In the genomic region with DNA sequence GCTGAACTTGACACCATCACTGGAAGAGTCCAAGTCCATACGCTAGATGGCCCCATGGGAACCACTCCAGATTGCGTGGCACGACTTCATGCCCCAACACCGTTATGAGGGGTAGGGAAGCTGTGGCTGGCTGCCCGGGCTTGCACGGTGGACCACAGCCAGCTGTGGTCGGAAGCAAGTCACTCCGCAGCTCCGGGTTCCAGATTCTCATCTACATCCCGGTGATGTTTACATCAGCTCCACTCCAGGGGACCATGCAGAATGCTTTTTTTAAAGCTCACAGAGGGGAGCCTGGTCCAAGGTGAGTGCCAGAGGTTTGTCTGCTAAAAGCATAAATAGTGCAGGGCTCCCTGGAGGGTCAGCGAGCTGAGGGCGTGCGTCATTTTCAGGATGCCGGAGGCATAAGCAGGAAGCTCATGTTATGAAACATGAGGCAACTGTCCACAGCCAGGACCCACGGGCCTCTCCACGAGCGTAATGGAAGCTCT, we compare ENCODE assay signal across 12 mouse cellular contexts. TPM values are rescaled to one million over a fixed set of nuclear protein-coding genes. Genes with fewer than 3 reads are reported as not detected.
DNase-seq lines count a peak whose midpoint lies in the region; ATAC-seq and TF ChIP-seq lines count a peak whose summit lies in the region.
"Had no signal": no experiment of that assay in that cellular context is flagged by ENCODE, and none has a peak within 500 bp of the region (broad histone marks: within the 10 kb centered on the region; RNA-seq: fewer than 3 reads in every experiment).

No protein-coding gene starts in this region.

- ATAC-seq in limb, embryonic 14.5 days (ENCODE audit: low FRiP score, low read depth), result peak; percentile 38; the same call in 1 of the 2 replicates
- no peak for ATAC-seq in stomach, postnatal 0 days (ENCODE audit: low FRiP score, low TSS enrichment)

- H3K27ac ChIP-seq in limb, embryonic 14.5 days (replicated peaks; ENCODE audit: low read depth, low read length), result no peak overlapping the region
- no peak overlapping the region for H3K27ac ChIP-seq in stomach, postnatal 0 days (replicated peaks)
- no peak overlapping the region for H3K27ac ChIP-seq in layer of hippocampus, adult 2 months
- H3K27ac ChIP-seq: midbrain, embryonic 10.5 days; neural tube, embryonic 13.5 days had no signal

- 50% methylated on average over 17 of the region's 17 CpGs for WGBS in limb, embryonic 14.5 days
- whole genome bisulfite sequencing in stomach, postnatal 0 days, result 34% methylated on average over 17 of the region's 17 CpGs

- TF ChIP-seq EP300 in stomach, postnatal 0 days (optimal IDR thresholded peaks at IDR 0.05), result no peak

- H3K4me2 ChIP-seq in limb, embryonic 14.5 days (replicated peaks; ENCODE audit: low read depth, low read length, severe bottlenecking), result no peak overlapping the region
- peak overlapping the region; percentile 20; the same call in 1 of the 2 replicates for H3K4me2 ChIP-seq in stomach, postnatal 0 days (replicated peaks; ENCODE audit: low read depth)
- H3K4me2 ChIP-seq: neural tube, embryonic 13.5 days had no signal

- H3K4me1 ChIP-seq in limb, embryonic 14.5 days (ENCODE audit: control insufficient read depth, insufficient read depth, low read length), result peaks cover 11% of the 10 kb centered on the region
- H3K4me1 ChIP-seq in stomach, postnatal 0 days (replicated peaks; ENCODE audit: control insufficient read depth, insufficient read depth), result peaks cover 5% of the 10 kb centered on the region

- intact Hi-C loops in left cerebral cortex, postnatal 4 days (cut with DNase I), result loop anchor here (10.0 kb wide), 1 partner anchor 300 kb away; no protein-coding TSS in a partner anchor
- intact Hi-C loops in gastrocnemius, postnatal 14 days (cut with DNase I; ENCODE audit: low total_unique reads), result no loop called here

- peak; percentile 59 for DNase-seq in left cerebral cortex, postnatal 4 days
- no peak for DNase-seq in left cerebral cortex, adult 18-20 months (ENCODE audit: low spot score in 2 of 2)
- peak; percentile 30 for DNase-seq in gastrocnemius, postnatal 14 days
- DNase-seq in limb, embryonic 14.5 days (ENCODE audit: low spot score), result peak; percentile 55
- no peak for DNase-seq in stomach, postnatal 0 days (ENCODE audit: low spot score)
- DNase-seq in neural tube, embryonic 10.5 days (ENCODE audit: extremely low spot score, low spot score), result no peak
- DNase-seq in layer of hippocampus, adult 2 months (ENCODE audit: low spot score in 2 of 2), result no peak
- DNase-seq: adrenal gland, postnatal 10 days; cerebellum, adult 2 months; right cerebral cortex, postnatal 4 days had no signal

- H3K27me3 ChIP-seq in limb, embryonic 14.5 days (ENCODE audit: control insufficient read depth, insufficient read depth, low read length), result no peaks in the 10 kb centered on the region
- H3K27me3 ChIP-seq in stomach, postnatal 0 days (ENCODE audit: control insufficient read depth, insufficient read depth, low read length), result no peaks in the 10 kb centered on the region
- H3K27me3 ChIP-seq: neural tube, embryonic 13.5 days had no signal

- H3K4me3 ChIP-seq in limb, embryonic 14.5 days (replicated peaks; ENCODE audit: low read length), result no peak overlapping the region
- H3K4me3 ChIP-seq in stomach, postnatal 0 days (ENCODE audit: low read depth, low read length), result no peak overlapping the region
- no peak overlapping the region for H3K4me3 ChIP-seq in layer of hippocampus, adult 2 months
- H3K4me3 ChIP-seq: midbrain, embryonic 10.5 days; neural tube, embryonic 13.5 days had no signal

- peak; percentile 20; the same call in 1 of the 2 replicates for TF ChIP-seq CTCF in stomach, postnatal 0 days (IDR thresholded peaks at IDR 0.05; ENCODE audit: low read depth)
- no peak for TF ChIP-seq CTCF in layer of hippocampus, adult 2 months (conservative IDR thresholded peaks at IDR 0.05)

- no peaks in the 10 kb centered on the region for H3K9me3 ChIP-seq in limb, embryonic 14.5 days (ENCODE audit: control insufficient read depth, low read length)
- H3K9me3 ChIP-seq in stomach, postnatal 0 days (ENCODE audit: control insufficient read depth, low read length), result no peaks in the 10 kb centered on the region
- H3K9me3 ChIP-seq: midbrain, embryonic 10.5 days; neural tube, embryonic 13.5 days had no signal

- no peak for TF ChIP-seq POLR2A in limb, embryonic 14.5 days (IDR thresholded peaks at IDR 0.05; ENCODE audit: borderline replicate concordance, extremely low read depth, insufficient read depth, insufficient read length)

- H3K9ac ChIP-seq in limb, embryonic 14.5 days (ENCODE audit: low read depth, low read length, severe bottlenecking), result no peak overlapping the region
- H3K9ac ChIP-seq in stomach, postnatal 0 days (ENCODE audit: low read length), result no peak overlapping the region
- H3K9ac ChIP-seq: neural tube, embryonic 13.5 days had no signal

- no peaks in the 10 kb centered on the region for H3K36me3 ChIP-seq in limb, embryonic 14.5 days (ENCODE audit: control insufficient read depth, insufficient read depth, low read length)
- H3K36me3 ChIP-seq in stomach, postnatal 0 days (ENCODE audit: control insufficient read depth, insufficient read depth, low read length), result no peaks in the 10 kb centered on the region
- H3K36me3 ChIP-seq: midbrain, embryonic 10.5 days; neural tube, embryonic 13.5 days had no signal

RNA-seq across cellular contexts. Expression of a gene that starts 55.4 kb away (rescaled TPM):
- under 1 TPM; 0.24 to 0.52 TPM for total RNA-seq in left cerebral cortex, postnatal 4 days (2021)
- under 1 TPM; 0.12 to 0.30 TPM for total RNA-seq in left cerebral cortex, adult 18-20 months (2021)
- total RNA-seq in gastrocnemius, postnatal 14 days (2021), result under 1 TPM; 0.04 to 0.08 TPM
- 0.10 TPM in 2 replicates for polyA plus RNA-seq in limb, embryonic 14.5 days (2012; rRNA removed)
- 0.11 and 0.17 TPM in 2 replicates for polyA plus RNA-seq in limb, embryonic 14.5 days (2014; fragmentation: Nextera tagmentation; extraction: Ambion mirVana)
- 0.04 and 0.06 TPM in 2 replicates for polyA plus RNA-seq in stomach, postnatal 0 days (2015; fragmentation: Nextera tagmentation; extraction: Ambion mirVana)
- under 1 TPM; 0.07 to 0.15 TPM for total RNA-seq in layer of hippocampus, adult 2 months (2021)

Comparison
In these comparisons a context has a peak if more than half of its experiments do, and no peak if none do; other contexts are left out.
1. DNase-seq: peak in left cerebral cortex, postnatal 4 days (single experiment), gastrocnemius, postnatal 14 days (single experiment) and limb, embryonic 14.5 days (single experiment); none in left cerebral cortex, adult 18-20 months (0 of 2), stomach, postnatal 0 days (single experiment), neural tube, embryonic 10.5 days (single experiment) and layer of hippocampus, adult 2 months (0 of 2).